11 mouse cellular contexts compared by ENCODE assay signal in the genomic region with DNA sequence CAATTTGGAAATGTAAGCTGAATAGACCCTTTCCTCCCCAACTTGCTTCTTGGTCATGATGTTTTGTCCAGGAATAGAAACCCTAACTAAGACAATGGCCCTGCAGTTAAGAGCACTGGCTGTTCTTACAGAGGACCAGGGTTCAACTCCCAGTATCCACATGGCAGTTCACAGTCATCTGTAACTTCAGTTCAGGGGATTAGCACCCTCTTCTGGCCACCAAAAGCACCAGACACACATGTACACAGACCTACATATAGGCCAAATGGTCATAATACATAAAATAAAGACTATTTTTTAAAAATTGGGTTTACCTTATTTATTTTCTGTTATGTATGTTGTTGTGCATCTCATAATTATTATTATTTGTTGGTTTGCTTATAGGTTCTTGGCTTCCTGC. TPM values are rescaled to one million over a fixed set of nuclear protein-coding genes. Genes with fewer than 3 reads are reported as not detected.
DNase-seq lines count a peak whose midpoint lies in the region; ATAC-seq and TF ChIP-seq lines count a peak whose summit lies in the region.
"Had no signal": no experiment of that assay in that cellular context is flagged by ENCODE, and none has a peak within 500 bp of the region (broad histone marks: within the 10 kb centered on the region; RNA-seq: fewer than 3 reads in every experiment).

No protein-coding gene starts in this region.

- H3K9ac ChIP-seq in lung, postnatal 0 days (replicated peaks; ENCODE audit: low read depth) = no peak overlapping the region
- H3K9ac ChIP-seq: hindbrain, embryonic 14.5 days had no signal

- H3K27ac ChIP-seq in lung, postnatal 0 days (ENCODE audit: low read length) = no peak overlapping the region
- H3K27ac ChIP-seq: hindbrain, embryonic 14.5 days; macrophage had no signal

- H3K4me1 ChIP-seq in lung, postnatal 0 days (ENCODE audit: insufficient read depth, low read depth, low read length) = no peaks in the 10 kb centered on the region

- DNase-seq in adrenal gland, postnatal 14 days = peak; percentile 6
- DNase-seq in adrenal gland, postnatal 4 days (ENCODE audit: low spot score in 2 of 2) = no peak
- DNase-seq in lung, postnatal 0 days (ENCODE audit: low spot score) = no peak
- no peak for DNase-seq in lung, postnatal 14 days
- DNase-seq in thymus, postnatal 14 days = peak; percentile 46
- DNase-seq in MN1 (ENCODE audit: low spot score) = no peak
- no peak for DNase-seq in right cerebral cortex, postnatal 36 days (ENCODE audit: low spot score in 2 of 2)
- DNase-seq: layer of hippocampus, postnatal 36 days had no signal

- no peak for TF ChIP-seq EP300 in lung, postnatal 0 days (IDR thresholded peaks at IDR 0.05)

- TF ChIP-seq CTCF in lung, postnatal 0 days (IDR thresholded peaks at IDR 0.05) = peak; percentile 52

- ATAC-seq in lung, postnatal 0 days = no peak
- 0 out of 2 replicates have a peak, but pooled peaks have one; percentile 54 for ATAC-seq in erythroblast, adult 5-6 weeks (replicated peaks; ENCODE audit: low FRiP score, poor library complexity, severe bottlenecking)

- H3K36me3 ChIP-seq in lung, postnatal 0 days (ENCODE audit: insufficient read depth, low read length) = no peaks in the 10 kb centered on the region

- no peak overlapping the region for H3K4me2 ChIP-seq in lung, postnatal 0 days (replicated peaks; ENCODE audit: low read depth, low read length)
- H3K4me2 ChIP-seq: hindbrain, embryonic 14.5 days had no signal

- H3K27me3 ChIP-seq in lung, postnatal 0 days (replicated peaks; ENCODE audit: insufficient read depth, low read length) = no peaks in the 10 kb centered on the region

- no peaks in the 10 kb centered on the region for H3K9me3 ChIP-seq in lung, postnatal 0 days (ENCODE audit: low read length)

- no peak overlapping the region for H3K4me3 ChIP-seq in lung, postnatal 0 days (ENCODE audit: low read depth, low read length)

RNA-seq across cellular contexts. Expression of gene Ezh2, which starts 38.3 kb away (rescaled TPM):
- total RNA-seq in adrenal gland, postnatal 14 days (2021) = 36.6 and 38.2 TPM in 2 replicates
- total RNA-seq in adrenal gland, postnatal 4 days (2021) = 10 to 100 TPM; 51.2 to 59.1 TPM
- 22.5 and 25.3 TPM in 2 replicates for polyA plus RNA-seq in lung, postnatal 0 days (2015; fragmentation: Nextera tagmentation; extraction: Ambion mirVana)
- 107 and 136 TPM in 2 replicates for total RNA-seq in erythroblast, adult 5-6 weeks (2015; ENCODE audit: low replicate concordance)
- total RNA-seq in erythroblast, adult 5-6 weeks (2017; ENCODE audit: low replicate concordance) = 119 and 162 TPM in 2 replicates

Comparison
In these comparisons a context has a peak if more than half of its experiments do, and no peak if none do; other contexts are left out.
1. DNase-seq: peak in adrenal gland, postnatal 14 days (single experiment) and thymus, postnatal 14 days (single experiment); none in adrenal gland, postnatal 4 days (0 of 2), lung, postnatal 0 days (single experiment), lung, postnatal 14 days (single experiment), MN1 (single experiment) and right cerebral cortex, postnatal 36 days (0 of 2).